Mouse (Mus musculus): ENCODE results near the gene Pde8b.
A peak's percentile ranks its signal among the peaks of the same experiment; 100 is the strongest.

Pde8b gene

DNA sequence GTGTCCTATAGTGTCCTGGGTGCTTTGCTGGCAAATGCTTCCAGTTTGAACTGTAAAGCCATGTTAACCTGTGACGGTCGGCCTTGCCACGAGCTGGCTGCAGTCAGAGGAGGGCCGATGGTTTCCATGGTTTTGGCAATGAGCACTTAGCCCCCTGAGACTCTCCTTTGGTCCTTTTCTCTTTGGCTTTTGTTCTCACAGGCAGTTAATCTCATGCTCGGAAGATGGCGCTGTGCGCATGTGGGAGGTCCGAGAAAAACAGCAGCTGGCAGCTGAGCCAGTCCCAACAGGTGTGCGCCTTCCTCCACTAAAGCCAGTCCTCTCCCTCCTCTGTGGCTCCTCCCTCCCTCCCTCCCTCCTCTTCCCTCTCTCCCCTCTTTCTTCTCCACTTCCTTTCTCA lies 232.2 kb downstream of the Pde8b start:
- DNase-seq, result peak; percentile 81 to 85

DNA sequence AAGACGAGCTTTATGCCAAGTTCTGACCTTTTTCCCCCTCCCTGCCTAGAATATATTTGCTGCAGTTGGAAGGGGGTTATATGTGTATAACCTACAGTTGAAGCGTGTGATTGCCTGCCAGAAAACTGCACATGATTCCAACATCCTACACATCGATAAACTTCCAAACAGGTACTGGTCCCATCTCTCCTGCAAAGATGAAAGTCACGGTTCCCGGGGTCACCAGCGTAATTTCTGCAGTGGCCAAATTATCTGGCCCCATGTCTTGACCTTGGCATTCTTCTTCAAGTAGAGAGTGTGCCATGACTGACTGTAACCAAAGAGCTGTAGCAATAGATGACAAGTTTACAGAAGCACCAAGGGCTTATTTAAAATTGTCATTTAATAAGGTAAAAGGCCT lies 232.9 kb downstream of the Pde8b start:
- DNase-seq, result no peak

DNA sequence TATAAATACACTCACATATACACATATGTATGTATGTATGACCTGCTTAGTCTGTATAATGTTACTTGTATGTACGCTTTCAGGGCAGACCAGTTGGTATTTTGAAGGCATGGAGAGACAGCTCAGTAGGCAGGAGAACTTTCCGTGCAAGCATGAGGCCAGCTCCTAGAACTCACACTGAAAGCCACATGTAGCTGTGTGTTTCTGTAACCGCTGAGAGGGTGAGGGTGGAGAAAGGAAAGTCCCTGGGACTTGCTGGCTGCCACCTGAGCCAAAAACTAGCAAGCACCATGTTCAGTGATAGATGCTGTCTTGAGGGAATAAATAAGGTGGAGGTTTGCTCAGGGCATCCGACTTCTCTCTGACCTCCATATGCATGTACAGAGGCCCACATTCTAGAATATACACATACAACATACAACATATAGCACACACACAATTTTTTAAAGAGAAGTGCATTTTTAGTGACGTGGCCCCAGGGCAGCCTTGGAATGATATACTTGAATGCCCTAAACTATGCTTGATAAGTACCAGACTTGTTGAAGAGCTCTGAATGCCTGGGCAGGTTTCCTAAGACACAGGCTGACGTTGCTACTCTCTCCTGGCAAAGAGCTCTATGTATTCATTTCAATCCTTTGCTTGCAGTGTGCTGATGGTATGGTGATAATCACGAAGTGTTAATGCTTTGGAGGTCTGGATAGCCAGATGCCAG lies 238.4 kb downstream of the Pde8b start:
- no peak for DNase-seq

DNA sequence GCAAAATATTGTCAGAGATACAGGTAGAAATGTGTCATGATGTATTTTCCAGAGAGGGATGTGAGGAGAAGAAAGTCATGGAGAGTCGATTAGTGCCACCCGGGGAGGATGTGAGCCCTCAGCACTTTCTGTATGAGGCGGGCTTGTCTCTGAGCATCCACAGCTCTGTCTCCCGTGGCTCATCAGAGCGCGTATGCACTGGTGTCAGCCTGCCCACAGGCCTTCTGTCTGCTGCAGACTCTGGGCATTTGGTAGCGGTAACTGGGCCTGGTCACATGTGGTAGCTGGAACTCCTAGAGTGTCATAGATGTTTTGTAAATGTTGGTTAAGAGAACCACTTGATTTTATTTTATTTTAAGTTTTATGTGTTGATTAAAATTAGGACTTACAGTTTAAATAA lies 240.9 kb downstream of the Pde8b start:
- no peak for DNase-seq

DNA sequence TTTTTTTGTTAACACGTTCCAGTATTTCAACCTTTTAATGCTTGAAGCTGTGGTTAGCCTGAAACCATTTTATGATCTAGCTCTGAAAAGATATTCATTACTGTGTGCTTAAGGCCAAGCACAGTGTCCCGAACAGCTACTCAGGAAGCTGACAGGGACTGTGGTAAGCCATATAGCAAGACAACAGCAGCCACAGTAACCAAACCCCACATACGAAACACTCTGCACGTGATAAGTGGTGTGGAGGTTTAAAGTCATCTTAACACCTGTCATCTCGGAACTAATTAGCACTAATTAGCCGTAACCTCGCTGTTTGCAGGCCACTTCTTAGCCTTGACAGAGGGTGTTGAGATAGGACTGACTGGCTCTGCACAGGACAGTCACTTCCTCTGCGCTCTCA lies 242.9 kb downstream of the Pde8b start:
- DNase-seq, result no peak

DNA sequence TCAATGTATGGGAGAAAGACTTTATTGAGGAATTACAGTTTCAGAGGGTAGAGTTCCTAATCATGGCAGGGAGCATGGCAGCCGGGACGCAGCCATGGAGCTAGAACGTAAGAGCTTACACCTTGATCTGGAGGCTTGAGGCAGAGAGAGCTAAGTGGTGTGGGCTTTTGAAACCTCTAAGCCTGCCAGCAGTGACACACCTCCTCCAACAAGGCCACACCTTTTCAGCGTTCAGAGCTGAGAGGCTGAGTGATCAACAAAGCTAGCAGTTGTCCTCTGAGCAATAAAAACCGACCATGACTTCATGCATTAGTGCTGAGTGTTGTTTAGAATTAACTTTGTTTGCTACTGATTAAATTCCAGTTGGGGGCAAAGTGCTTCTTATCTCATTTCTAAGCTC lies 259.6 kb downstream of the Pde8b start:
- peak; percentile 17 to 33 for DNase-seq

DNA sequence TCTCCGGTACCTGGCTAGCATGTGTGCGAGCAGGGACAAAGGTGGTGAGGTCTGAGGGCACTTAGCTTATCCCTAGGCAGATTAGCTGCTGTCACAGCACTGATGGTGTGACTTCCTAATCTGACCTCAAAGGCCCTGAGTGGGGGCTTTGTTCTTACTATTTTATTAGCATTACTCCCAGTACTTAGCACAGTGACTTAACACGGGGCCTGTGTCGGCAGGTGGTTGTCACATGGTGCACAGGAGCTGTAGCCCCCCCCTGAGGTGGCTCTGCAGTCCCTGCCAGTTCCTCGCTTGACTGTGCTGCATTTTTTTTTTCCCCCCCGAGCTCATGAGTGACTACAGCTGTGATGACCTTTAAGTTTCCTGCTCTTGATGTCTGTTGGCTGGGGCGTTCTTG lies 271.1 kb downstream of the Pde8b start:
- peak in 1 of 2 experiments; percentile 25 for DNase-seq

DNA sequence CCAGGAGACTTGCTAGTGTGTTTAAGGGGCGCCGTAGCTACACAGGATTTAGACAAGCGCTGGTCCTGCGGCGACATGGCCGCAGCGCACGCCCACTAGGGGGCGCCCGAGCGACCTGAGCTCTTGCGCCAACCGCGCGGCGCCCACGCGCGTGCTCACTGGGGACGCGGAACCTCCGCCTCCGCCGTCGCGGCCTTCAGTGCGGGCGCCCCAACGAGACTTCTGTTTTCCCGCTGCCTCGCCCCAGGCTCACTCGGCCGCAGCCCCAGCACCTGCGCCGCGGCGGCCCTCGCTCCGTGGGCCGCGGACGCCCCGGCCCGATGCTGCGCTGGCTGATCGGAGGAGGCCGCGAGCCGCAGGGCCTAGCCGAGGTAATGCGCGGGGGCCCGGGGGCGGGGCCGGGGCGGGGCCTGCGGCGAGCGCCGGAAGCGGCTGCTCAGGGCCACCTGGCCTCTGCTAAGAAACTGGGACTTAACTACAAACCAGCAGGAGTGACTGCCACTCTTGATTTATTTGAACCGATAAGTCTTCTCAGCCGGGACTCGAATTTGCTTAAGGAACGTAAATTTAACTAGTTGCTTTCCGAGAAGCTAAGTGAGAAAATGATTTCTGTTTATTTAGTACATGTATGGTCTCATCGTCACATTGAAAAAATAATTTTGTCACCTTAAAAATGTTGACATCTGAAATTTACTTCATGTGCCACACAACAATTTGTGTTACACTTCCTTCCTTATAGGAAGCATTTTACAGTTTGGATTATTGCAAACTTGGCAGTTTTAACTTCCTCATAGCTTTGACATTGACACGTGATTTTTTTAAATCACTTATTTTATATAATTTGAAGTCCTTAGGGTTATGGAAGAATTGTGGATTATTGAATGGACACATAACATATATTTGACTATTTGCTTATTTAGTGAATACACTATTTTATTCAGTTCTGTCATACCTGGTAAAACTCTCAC lies 273.6 kb downstream of the Pde8b start, which contains the start of gene Wdr41:
Gene Wdr41, plus strand, starts transcription at position 126 of the 968 bp plus-strand sequence.
- DNase-seq, result peak; percentile 93 to 97

DNA sequence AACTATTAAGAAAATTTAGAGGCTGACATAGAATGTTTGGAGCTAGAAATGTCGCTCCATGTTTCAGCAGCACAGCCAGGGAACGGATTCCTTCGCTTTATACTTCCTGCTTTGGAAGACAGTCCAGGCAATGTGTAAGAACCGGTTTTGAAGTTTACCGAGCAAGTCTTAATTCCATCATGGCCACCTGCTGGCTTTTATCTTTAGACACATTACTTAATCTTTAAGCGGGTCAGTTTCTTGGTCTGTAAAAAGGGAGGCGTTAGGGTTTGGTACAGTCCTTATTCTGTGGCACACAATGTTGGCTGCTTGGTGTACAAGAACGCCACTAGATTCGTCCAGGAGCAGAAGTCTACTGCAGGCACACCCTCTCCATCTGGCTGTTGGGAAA lies 274.3 kb downstream of the Pde8b start:
- DNase-seq, result no peak
